Mouse (Mus musculus) urinary bladder, adult 18-20 months (tissue): ENCODE results near the gene Slc7a8.

Experiments used
- DNase-seq, 2 experiments: peaks; one replicate each; pipeline ENCODE4 v3.0.0; 2022; ENCODE audit warnings: low spot score in 2 of 2, mixed read lengths in 2 of 2

The Slc7a8 gene

DNA sequence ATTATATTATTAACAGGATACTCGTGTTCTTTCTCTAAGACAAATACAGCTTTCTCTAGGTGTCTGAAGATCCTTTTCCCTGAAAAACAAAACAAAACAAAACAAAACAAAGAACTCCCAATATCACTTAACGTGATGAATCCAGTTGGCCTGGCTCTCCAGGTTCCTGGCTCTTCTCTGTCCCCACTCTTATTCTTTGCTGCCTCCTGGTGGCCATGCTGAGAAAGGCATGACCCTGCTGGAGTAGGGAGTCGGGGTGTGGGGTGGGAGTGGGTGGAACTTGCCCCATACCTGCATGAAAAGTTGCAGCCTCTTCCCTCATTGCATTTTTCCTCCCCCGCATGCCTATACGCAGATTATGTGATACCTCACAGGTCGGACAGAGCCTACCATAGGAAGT is 80.4 kb downstream of the Slc7a8 start:
- peak; percentile 57 to 75 for DNase-seq

GRCm38 (mm10) chr14:54699586-54699985 is 82.2 kb downstream of the Slc7a8 start:
- no peak for DNase-seq

- DNase-seq: no peak
Observed at GRCm38 (mm10) chr14:54698733-54699132, 83.0 kb downstream of the Slc7a8 start, which contains the start of gene Gm29776. Gene Gm29776 (minus strand): TSS chr14:54698833.

DNA sequence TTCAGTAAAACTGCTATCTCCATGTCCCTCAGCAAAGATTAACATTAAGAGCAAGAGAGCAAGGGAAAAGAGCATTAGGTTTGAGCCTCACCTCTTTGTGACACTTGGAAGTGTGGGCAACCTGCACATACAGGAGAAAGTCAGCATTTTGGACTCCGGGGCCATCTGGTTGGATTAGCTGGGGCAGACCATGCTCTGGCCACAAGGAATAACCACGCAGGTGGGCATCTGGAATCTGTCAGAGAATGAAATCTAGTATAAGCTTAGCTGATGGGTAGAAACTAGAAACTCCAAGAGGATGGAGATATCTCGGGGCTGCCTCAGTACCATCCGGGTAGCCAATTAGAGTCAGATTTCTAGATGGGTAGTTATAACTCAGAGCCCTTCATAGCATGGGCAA is 85.0 kb downstream of the Slc7a8 start:
- no peak for DNase-seq

- DNase-seq: no peak
Observed at GRCm38 (mm10) chr14:54695042-54695441, 86.7 kb downstream of the Slc7a8 start.

DNA sequence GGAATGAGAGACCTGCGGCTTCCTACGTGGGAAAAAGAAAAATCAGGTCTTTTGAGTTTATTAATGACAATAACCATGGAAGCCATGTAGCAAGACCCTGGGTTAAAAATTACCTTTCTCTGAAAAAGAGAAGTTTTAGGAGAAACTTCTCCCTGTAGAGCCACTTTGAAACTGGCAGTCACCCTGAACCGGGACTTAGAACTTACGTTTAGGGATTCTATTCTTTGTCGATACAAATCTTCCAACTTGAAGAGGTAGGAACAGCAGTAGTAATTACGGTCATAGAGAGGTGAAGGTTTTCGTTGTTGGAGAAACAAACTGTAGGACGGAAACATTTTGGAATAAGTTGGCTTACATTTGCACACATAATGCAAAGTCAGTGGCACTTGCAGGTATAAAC is 94.5 kb downstream of the Slc7a8 start:
- no peak for DNase-seq

- peak; percentile 100 for DNase-seq
Observed at GRCm38 (mm10) chr14:54686522-54687143, 95.1 kb downstream of the Slc7a8 start, which contains the start of gene Acin1. Gene Acin1 (minus strand): TSS chr14:54686931.

- peak in 1 of 2 experiments; percentile 75 for DNase-seq
Observed at GRCm38 (mm10) chr14:54686063-54686521, 95.7 kb downstream of the Slc7a8 start, which contains the start of gene 1700123O20Rik. Gene 1700123O20Rik (plus strand): TSS chr14:54686216.

DNA sequence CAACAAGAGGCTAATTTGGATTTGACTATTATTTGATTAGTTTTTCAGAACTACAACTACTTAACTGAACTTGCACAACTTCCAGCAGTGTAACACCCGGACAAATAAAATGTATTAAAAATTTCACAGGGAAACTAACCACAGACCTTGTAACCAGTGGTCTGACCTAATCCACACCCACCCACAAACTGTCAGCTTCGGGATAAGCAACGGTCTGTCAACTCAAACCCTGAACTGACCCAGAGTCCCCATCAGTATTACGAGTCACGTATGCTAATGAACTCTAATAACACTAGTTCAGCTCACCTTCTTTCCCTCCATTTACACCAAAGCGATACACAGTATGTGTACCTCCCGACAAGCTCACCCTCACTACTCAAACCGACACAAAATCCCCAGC is 96.3 kb downstream of the Slc7a8 start:
- no peak for DNase-seq

GRCm38 (mm10) chr14:54682396-54682795 is 99.3 kb downstream of the Slc7a8 start:
- DNase-seq: no peak

GRCm38 (mm10) chr14:54678657-54679304 is 103.0 kb downstream of the Slc7a8 start:
- DNase-seq: no peak

DNA sequence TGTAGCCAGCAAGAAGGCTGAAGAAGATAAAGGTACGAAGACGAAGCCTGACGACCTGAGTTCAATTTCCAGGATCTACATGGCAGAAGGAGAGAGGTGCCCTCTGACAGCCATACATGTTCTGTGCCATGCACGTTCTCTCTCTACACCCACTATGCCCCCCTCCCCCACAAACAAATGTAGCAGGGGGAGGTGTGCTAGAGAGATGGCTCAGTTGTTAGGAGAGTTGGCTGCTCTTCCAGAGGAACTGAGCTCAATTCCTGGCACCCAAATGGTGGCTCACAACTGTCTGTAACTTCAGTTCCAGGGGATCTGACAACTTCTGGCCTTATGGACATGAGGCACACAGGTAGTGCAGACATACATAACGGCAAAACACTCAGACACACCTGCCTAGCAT is 105.5 kb downstream of the Slc7a8 start:
- no peak for DNase-seq

GRCm38 (mm10) chr14:54674317-54674716 is 107.4 kb downstream of the Slc7a8 start:
- peak in 1 of 2 experiments; percentile 51 for DNase-seq
